Mouse (Mus musculus): ENCODE results near the gene Tmem98. TPM values are rescaled to one million over a fixed set of nuclear protein-coding genes. Genes with fewer than 3 reads are reported as not detected.

Gene Tmem98
- total and polyA plus RNA-seq, 3 experiments = 12.7 to 21.3 (median 18.4) TPM

GRCm38 (mm10) chr11:80762066-80762465 is 47.9 kb upstream of the Tmem98 start:
- DNase-seq (ENCODE audit: extremely low read depth) = no peak
- Histone ChIP-seq H3K9ac (ENCODE audit: insufficient read depth, low read depth) (no peak overlapping the region), H3K79me2 (replicated peaks; ENCODE audit: control insufficient read depth, extremely low read depth, insufficient read depth, poor library complexity, severe bottlenecking) (no peaks in the 10 kb centered on the region), H3K9me3 (replicated peaks; ENCODE audit: low read length) (no peaks in the 10 kb centered on the region), H3K4me2 (ENCODE audit: insufficient read depth, low read depth, poor library complexity, severe bottlenecking) (no peak overlapping the region; the same call in 1 of the 2 replicates), H3K4me3 (replicated peaks in 1 of 3; ENCODE audit: low read depth in 2 of 3, low read length in 2 of 3, poor library complexity in 1 of 3) (no peak overlapping the region), H3K27me3 (replicated peaks) (no peaks in the 10 kb centered on the region), H3K27ac (ENCODE audit: insufficient read depth, low read depth) (no peak overlapping the region), H3K4me1 (ENCODE audit: control insufficient read depth in 1 of 2, insufficient read depth in 2 of 2) (no peaks in the 10 kb centered on the region), H3K36me3 (replicated peaks in 1 of 2; ENCODE audit: control insufficient read depth in 1 of 2, insufficient read depth in 1 of 2, low read length in 1 of 2) (peaks cover 0 to 3% of the 10 kb centered on the region in 2 experiments)
- no peak for TF ChIP-seq NRF1 (IDR thresholded peaks at IDR 0.05; ENCODE audit: low read depth, low read length)
- TF ChIP-seq RAD21 (IDR thresholded peaks at IDR 0.05; ENCODE audit: low read depth, low read length) = no peak
- no peak for TF ChIP-seq JUN (IDR thresholded peaks at IDR 0.05; ENCODE audit: insufficient read depth, low read depth, low read length)
- in situ Hi-C loops (cut with MboI; ENCODE audit: low pct_ligation_motif_present, low pct_unique_long_range_greater_than_20kb, low sequenced_read_pairs) (no loop called here), dilution Hi-C loops (cut with MboI; ENCODE audit: extremely low pct_ligation_motif_present, extremely low pct_unique_long_range_greater_than_20kb, low sequenced_read_pairs) (no loop called here)

GRCm38 (mm10) chr11:80766068-80766467 is 43.9 kb upstream of the Tmem98 start:
- Histone ChIP-seq H3K27me3 (replicated peaks) (no peaks in the 10 kb centered on the region), H3K4me1 (ENCODE audit: control insufficient read depth in 1 of 2, insufficient read depth in 2 of 2) (no peaks in the 10 kb centered on the region), H3K27ac (ENCODE audit: insufficient read depth, low read depth) (no peak overlapping the region), H3K79me2 (replicated peaks; ENCODE audit: control insufficient read depth, extremely low read depth, insufficient read depth, poor library complexity, severe bottlenecking) (no peaks in the 10 kb centered on the region), H3K9me3 (replicated peaks; ENCODE audit: low read length) (no peaks in the 10 kb centered on the region), H3K4me2 (ENCODE audit: insufficient read depth, low read depth, poor library complexity, severe bottlenecking) (no peak overlapping the region), H3K9ac (ENCODE audit: insufficient read depth, low read depth) (no peak overlapping the region), H3K4me3 (replicated peaks in 1 of 3; ENCODE audit: low read depth in 2 of 3, low read length in 2 of 3, poor library complexity in 1 of 3) (no peak overlapping the region), H3K36me3 (replicated peaks in 1 of 2; ENCODE audit: control insufficient read depth in 1 of 2, insufficient read depth in 1 of 2, low read length in 1 of 2) (peaks cover 0 to 3% of the 10 kb centered on the region in 2 experiments)
- TF ChIP-seq MEF2A (IDR thresholded peaks at IDR 0.05; ENCODE audit: borderline replicate concordance, low read depth, low read length) = no peak
- no peak for TF ChIP-seq JUN (IDR thresholded peaks at IDR 0.05; ENCODE audit: insufficient read depth, low read depth, low read length)
- no peak for TF ChIP-seq RAD21 (IDR thresholded peaks at IDR 0.05; ENCODE audit: low read depth, low read length)
- no peak for TF ChIP-seq ZNF384 (IDR thresholded peaks at IDR 0.05; ENCODE audit: low read depth, low read length)
- TF ChIP-seq BHLHE40 (IDR thresholded peaks at IDR 0.05; ENCODE audit: low read depth, low read length) = no peak
- TF ChIP-seq MAFK (IDR thresholded peaks at IDR 0.05; ENCODE audit: insufficient replicate concordance, low read length) = no peak
- no peak for TF ChIP-seq ETS1 (conservative IDR thresholded peaks at IDR 0.05; ENCODE audit: low read depth, low read length)
- no peak for TF ChIP-seq SMC3 (IDR thresholded peaks at IDR 0.05; ENCODE audit: low read depth, low read length)
- TF ChIP-seq POLR2AphosphoS2 (IDR thresholded peaks at IDR 0.05; ENCODE audit: low read depth, low read length) = no peak
- TF ChIP-seq PAX5 (IDR thresholded peaks at IDR 0.05; ENCODE audit: low read length) = no peak
- TF ChIP-seq ZMIZ1 (IDR thresholded peaks at IDR 0.05; ENCODE audit: low read depth, low read length) = no peak
- no peak for TF ChIP-seq CTCF (conservative IDR thresholded peaks at IDR 0.05 in 1 of 2, IDR thresholded peaks at IDR 0.05 in 1 of 2; ENCODE audit: low read depth in 2 of 2, low read length in 2 of 2)
- no peak for TF ChIP-seq USF1 (IDR thresholded peaks at IDR 0.05; ENCODE audit: low read depth, low read length)
- TF ChIP-seq NRF1 (IDR thresholded peaks at IDR 0.05; ENCODE audit: low read depth, low read length) = no peak
- TF ChIP-seq EP300 (IDR thresholded peaks at IDR 0.05; ENCODE audit: low read length) = no peak
- TF ChIP-seq TBP (conservative IDR thresholded peaks at IDR 0.05; ENCODE audit: low read depth, low read length) = no peak
- TF ChIP-seq MYC (IDR thresholded peaks at IDR 0.05; ENCODE audit: low read depth, low read length) = no peak
- no peak for TF ChIP-seq MAX (IDR thresholded peaks at IDR 0.05; ENCODE audit: low read length)
- no peak for TF ChIP-seq CHD1 (IDR thresholded peaks at IDR 0.05; ENCODE audit: low read depth, low read length)
- DNase-seq (ENCODE audit: extremely low read depth) = no peak
- in situ Hi-C loops (cut with MboI; ENCODE audit: low pct_ligation_motif_present, low pct_unique_long_range_greater_than_20kb, low sequenced_read_pairs) = no loop called here
- dilution Hi-C loops (cut with MboI; ENCODE audit: extremely low pct_ligation_motif_present, extremely low pct_unique_long_range_greater_than_20kb, low sequenced_read_pairs) = no loop called here
